Mouse (Mus musculus) stomach, embryonic 16.5 days (tissue): Measurements from ENCODE around the gene Anapc2. TPM values are rescaled to one million over a fixed set of nuclear protein-coding genes. Genes with fewer than 3 reads are reported as not detected.
A peak's percentile ranks its signal among the peaks of the same experiment; 100 is the strongest.

Experiments
- ATAC-seq: fragments of 200-750 bp; cut with Nextera tagmentation; 2 replicates; pipeline ENCODE4 v1.8.0; 2017; ENCODE audit warnings: moderate number of reproducible peaks, moderate TSS enrichment; ENCODE audit not compliant: insufficient read depth, low FRiP score
- H3K27ac ChIP-seq: fragments of 300-500 bp; sonication (generic); 2 replicates; pipeline ENCODE4 v1.5.1; 2014; ENCODE audit warnings: low read length
- H3K27me3 ChIP-seq: fragments of 300-500 bp; sonication (generic); 2 replicates; pipeline ENCODE4 v1.6.1; 2014; ENCODE audit warnings: low read length, control low read depth, mixed read lengths; ENCODE audit not compliant: control insufficient read depth, insufficient read depth
- H3K36me3 ChIP-seq: fragments of 300-500 bp; sonication (generic); 2 replicates; pipeline ENCODE4 v1.6.1; 2014; ENCODE audit warnings: low read length; ENCODE audit not compliant: control insufficient read depth, insufficient read depth
- H3K4me1 ChIP-seq: fragments of 300-500 bp; sonication (generic); 2 replicates; pipeline ENCODE4 v1.6.1; 2014; ENCODE audit warnings: low read length, control low read depth, mixed read lengths; ENCODE audit not compliant: control insufficient read depth, insufficient read depth
- H3K4me2 ChIP-seq: fragments of 300-500 bp; sonication (generic); 2 replicates; pipeline ENCODE4 v1.6.1; 2014; ENCODE audit warnings: low read depth, low read length, mixed read lengths
- H3K4me3 ChIP-seq: fragments of 300-500 bp; sonication (generic); replicated peaks from 2 replicates; pipeline ENCODE4 v1.5.1; 2014; ENCODE audit warnings: mild to moderate bottlenecking, low read length
- H3K9ac ChIP-seq: fragments of 300-500 bp; sonication (generic); 2 replicates; pipeline ENCODE4 v1.6.1; 2014; ENCODE audit warnings: low read length
- H3K9me3 ChIP-seq: fragments of 300-500 bp; sonication (generic); replicated peaks from 2 replicates; pipeline ENCODE4 v1.6.1; 2016; ENCODE audit warnings: low read length, control low read depth; ENCODE audit not compliant: control insufficient read depth
- WGBS: fragments of 180-500 bp; shearing (Covaris S2); extraction: QIAGEN DNeasy Blood & Tissue Kit; methylation state at CpG from one replicate; pipeline ENCODE4 v1.1.7; 2014; 5-methylcytosine and 5-hydroxymethylcytosine counted together
- polyA plus RNA-seq: library from polyadenylated mRNA; unstranded; fragments of >200 nt; fragmentation: Nextera tagmentation; extraction: Ambion mirVana; gene quantifications from 2 replicates; pipeline ENCODE4 v1.2.1, GENCODE M21; 2015

Anapc2 gene
- polyA plus RNA-seq, 1 experiment from 2014 or later, result 123 TPM

GRCm38 (mm10) chr2:25303452-25303851 lies 31.2 kb downstream of the Anapc2 start:
- Histone ChIP-seq H3K9me3 (no peaks in the 10 kb centered on the region), H3K4me1 (0 out of 2 replicates have a peak, but pooled peaks cover 2% of the 10 kb centered on the region), H3K27ac (no peak overlapping the region), H3K4me2 (no peak overlapping the region), H3K4me3 (no peak overlapping the region), H3K36me3 (no peaks in the 10 kb centered on the region), H3K27me3 (peaks cover 17% of the 10 kb centered on the region; the same call in 1 of the 2 replicates), H3K9ac (no peak overlapping the region)
- no peak for ATAC-seq
- 65% methylated on average over 3 of the region's 3 CpGs for WGBS

GRCm38 (mm10) chr2:25303931-25304656 lies 31.8 kb downstream of the Anapc2 start:
- peak overlapping the region; percentile 52; the same call in 1 of the 2 replicates for H3K4me3 ChIP-seq
- H3K9me3 ChIP-seq, result no peaks in the 10 kb centered on the region
- H3K9ac ChIP-seq, result 0 out of 2 replicates have a peak overlapping the region, but pooled peaks have one; percentile 13
- ATAC-seq, result peak; percentile 40; the same call in 1 of the 2 replicates
- 69% methylated on average over 7 of the region's 7 CpGs for WGBS
- no peaks in the 10 kb centered on the region for H3K36me3 ChIP-seq
- 0 out of 2 replicates have a peak, but pooled peaks cover 2% of the 10 kb centered on the region for H3K4me1 ChIP-seq
- H3K27ac ChIP-seq, result no peak overlapping the region
- peak overlapping the region; percentile 67 for H3K4me2 ChIP-seq
- peaks cover 17% of the 10 kb centered on the region; the same call in 1 of the 2 replicates for H3K27me3 ChIP-seq

- Histone ChIP-seq H3K27me3 (peaks cover 17% of the 10 kb centered on the region; the same call in 1 of the 2 replicates), H3K27ac (no peak overlapping the region), H3K36me3 (no peaks in the 10 kb centered on the region), H3K4me2 (peak overlapping the region; percentile 67), H3K4me3 (peak overlapping the region; percentile 52), H3K9me3 (no peaks in the 10 kb centered on the region), H3K4me1 (0 out of 2 replicates have a peak, but pooled peaks cover 2% of the 10 kb centered on the region), H3K9ac (peak overlapping the region; percentile 49)
- peak; percentile 37; the same call in 1 of the 2 replicates for ATAC-seq
- 3% methylated on average over 42 of the region's 45 CpGs for WGBS
Observed at GRCm38 (mm10) chr2:25304657-25305541, 32.6 kb downstream of the Anapc2 start.

GRCm38 (mm10) chr2:25305587-25306359 lies 33.5 kb downstream of the Anapc2 start:
- Histone ChIP-seq H3K27me3 (peaks cover 23% of the 10 kb centered on the region), H3K4me1 (0 out of 2 replicates have a peak, but pooled peaks cover 2% of the 10 kb centered on the region)
- 50% methylated on average over 14 of the region's 14 CpGs for WGBS

GRCm38 (mm10) chr2:25310180-25310579 lies 37.9 kb downstream of the Anapc2 start:
- H3K27me3 ChIP-seq, result peaks cover 49% of the 10 kb centered on the region

More at GRCm38 (mm10) chr2:25305587-25306359, 33.5 kb downstream of the Anapc2 start:
- H3K27ac ChIP-seq, result no peak overlapping the region
- H3K9me3 ChIP-seq, result no peaks in the 10 kb centered on the region
- peak overlapping the region; percentile 52 for H3K4me3 ChIP-seq
- peak overlapping the region; percentile 67 for H3K4me2 ChIP-seq
- H3K36me3 ChIP-seq, result no peaks in the 10 kb centered on the region
- peak overlapping the region; percentile 49; the same call in 1 of the 2 replicates for H3K9ac ChIP-seq
- ATAC-seq, result no peak

GRCm38 (mm10) chr2:25310969-25311368 lies 38.7 kb downstream of the Anapc2 start:
- under 1% methylated on average over 22 of the region's 22 CpGs for WGBS
- Histone ChIP-seq H3K4me3 (peak overlapping the region; percentile 2), H3K27me3 (peaks cover 42% of the 10 kb centered on the region), H3K4me2 (peak overlapping the region; percentile 45), H3K9ac (0 out of 2 replicates have a peak overlapping the region, but pooled peaks have one; percentile 4), H3K9me3 (no peaks in the 10 kb centered on the region), H3K36me3 (no peaks in the 10 kb centered on the region), H3K27ac (no peak overlapping the region), H3K4me1 (no peaks in the 10 kb centered on the region)
- ATAC-seq, result no peak

More at GRCm38 (mm10) chr2:25310180-25310579, 37.9 kb downstream of the Anapc2 start:
- Histone ChIP-seq H3K4me2 (no peak overlapping the region), H3K9me3 (no peaks in the 10 kb centered on the region), H3K4me1 (no peaks in the 10 kb centered on the region), H3K36me3 (no peaks in the 10 kb centered on the region), H3K27ac (no peak overlapping the region), H3K9ac (no peak overlapping the region), H3K4me3 (no peak overlapping the region)
- 53% methylated on average over 10 of the region's 10 CpGs for WGBS
- ATAC-seq, result no peak

GRCm38 (mm10) chr2:25311491-25311891 lies 39.2 kb downstream of the Anapc2 start:
- Histone ChIP-seq H3K27ac (no peak overlapping the region), H3K4me1 (no peaks in the 10 kb centered on the region), H3K4me3 (peak overlapping the region; percentile 2; the same call in 1 of the 2 replicates), H3K36me3 (no peaks in the 10 kb centered on the region), H3K9ac (no peak overlapping the region), H3K4me2 (peak overlapping the region; percentile 45), H3K9me3 (no peaks in the 10 kb centered on the region), H3K27me3 (peaks cover 38% of the 10 kb centered on the region)
- peak; percentile 59; the same call in 1 of the 2 replicates for ATAC-seq
- 6% methylated on average over 11 of the region's 11 CpGs for WGBS
